Mouse (Mus musculus) embryonic facial prominence, embryonic 13.5 days (tissue): ENCODE measurements at regions not wholly inside any gene's neighbourhood (a gene's known extent, or its start where the extent isn't known, plus 50 kb on each side); places are given as distances from the start of the nearest gene placed in this dataset.

Experiments
- ATAC-seq: fragments of 200-750 bp; cut with Nextera tagmentation; 2 replicates; pipeline ENCODE4 v1.8.0; 2017; ENCODE audit warnings: low read depth; ENCODE audit not compliant: insufficient number of reproducible peaks, insufficient read depth, low FRiP score, low TSS enrichment
- H3K27ac ChIP-seq: fragments of 300-500 bp; sonication (generic); 2 replicates; pipeline ENCODE4 v1.5.1; 2015; ENCODE audit warnings: moderate library complexity, mild to moderate bottlenecking, inconsistent platforms
- H3K27me3 ChIP-seq: fragments of 300-500 bp; sonication (generic); 2 replicates; pipeline ENCODE4 v1.6.1; 2015; ENCODE audit warnings: mild to moderate bottlenecking, inconsistent platforms
- H3K36me3 ChIP-seq: fragments of 300-500 bp; sonication (generic); 2 replicates; pipeline ENCODE4 v1.6.1; 2015; ENCODE audit warnings: mild to moderate bottlenecking, inconsistent platforms
- H3K4me1 ChIP-seq: fragments of 300-500 bp; sonication (generic); 2 replicates; pipeline ENCODE4 v1.6.1; 2015; ENCODE audit warnings: inconsistent platforms
- H3K4me2 ChIP-seq: fragments of 300-500 bp; sonication (generic); 2 replicates; pipeline ENCODE4 v1.6.1; 2015; ENCODE audit warnings: moderate library complexity, mild to moderate bottlenecking, inconsistent platforms
- H3K4me3 ChIP-seq: fragments of 300-500 bp; sonication (generic); 2 replicates; pipeline ENCODE4 v1.5.1; 2015; ENCODE audit warnings: mild to moderate bottlenecking, inconsistent platforms
- H3K9ac ChIP-seq: fragments of 300-500 bp; sonication (generic); 2 replicates; pipeline ENCODE4 v1.6.1; 2015; ENCODE audit warnings: mild to moderate bottlenecking, inconsistent platforms
- H3K9me3 ChIP-seq: fragments of 300-500 bp; sonication (generic); 2 replicates; pipeline ENCODE4 v1.6.1; 2016; ENCODE audit warnings: inconsistent platforms
- WGBS: fragments of 180-500 bp; shearing (Covaris S2); methylation state at CpG from one replicate; pipeline ENCODE4 v1.1.7; 2015; ENCODE audit warnings: mixed read lengths; 5-methylcytosine and 5-hydroxymethylcytosine counted together

DNA sequence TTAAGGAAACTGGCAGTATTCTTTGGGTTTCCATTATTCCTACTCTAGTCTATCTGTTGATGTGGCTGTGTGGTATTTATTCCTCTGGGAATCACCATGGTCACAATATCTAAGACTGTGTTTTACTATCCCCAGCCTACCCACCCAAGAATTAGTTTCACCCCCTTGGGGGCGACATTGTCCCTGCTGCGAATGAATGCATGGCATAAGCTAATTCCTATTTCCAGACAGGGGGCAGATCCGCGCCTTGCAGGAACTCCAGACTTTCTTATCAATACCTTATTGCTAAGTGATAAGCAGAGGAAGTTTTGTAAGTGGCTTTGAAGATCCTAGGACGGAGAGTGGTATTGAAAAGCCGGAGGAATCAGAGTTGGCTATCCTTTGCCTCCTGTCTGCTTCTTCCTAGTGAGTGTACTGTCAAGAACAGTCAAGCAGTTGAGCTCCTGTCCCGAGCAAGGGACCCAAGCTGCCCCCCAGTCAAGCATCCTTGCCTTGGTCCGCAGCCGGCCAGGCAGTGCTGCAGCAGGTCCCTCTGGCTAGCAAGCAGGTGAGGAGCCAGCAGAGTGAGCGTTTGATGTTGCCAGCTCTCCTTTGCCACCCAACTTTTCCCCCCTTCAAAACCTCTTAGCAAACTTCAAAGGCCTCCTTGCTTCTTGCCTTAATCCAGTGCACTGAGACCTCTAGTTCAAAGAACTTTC is 469.3 kb downstream of the Tmem182 start:
- Histone ChIP-seq H3K36me3 (no peaks in the 10 kb centered on the region), H3K9ac (peak overlapping the region; percentile 53; the same call in 1 of the 2 replicates), H3K27ac (no peak overlapping the region), H3K4me2 (peak overlapping the region; percentile 52), H3K4me3 (peak overlapping the region; percentile 20; the same call in 1 of the 2 replicates), H3K9me3 (0 out of 2 replicates have a peak, but pooled peaks cover under 1% of the 10 kb centered on the region), H3K27me3 (peaks cover 3% of the 10 kb centered on the region; the same call in 1 of the 2 replicates), H3K4me1 (peaks cover 37% of the 10 kb centered on the region)
- ATAC-seq: no peak
- 7% methylated on average over 10 of the region's 10 CpGs for WGBS

DNA sequence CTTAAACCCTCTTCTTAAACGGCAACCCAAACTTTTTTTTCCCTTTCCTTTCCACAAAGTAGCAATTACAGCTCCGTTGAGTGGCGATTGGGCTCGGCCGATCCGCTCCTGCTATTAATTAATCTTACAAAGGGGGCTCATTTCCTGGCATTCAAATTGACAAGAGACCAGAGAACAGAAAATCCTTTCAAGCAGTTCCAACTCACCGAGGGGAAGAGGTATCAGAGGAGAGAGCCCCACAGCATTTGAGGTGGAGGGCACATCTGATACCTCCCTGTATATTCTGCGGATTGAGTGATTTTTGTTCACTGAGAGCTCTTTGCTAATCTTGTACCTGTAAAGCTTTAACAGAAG is 469.8 kb downstream of the Tmem182 start:
- Histone ChIP-seq H3K27me3 (peaks cover 3% of the 10 kb centered on the region; the same call in 1 of the 2 replicates), H3K36me3 (no peaks in the 10 kb centered on the region), H3K27ac (no peak overlapping the region), H3K9ac (peak overlapping the region; percentile 53; the same call in 1 of the 2 replicates), H3K4me3 (peak overlapping the region; percentile 20), H3K4me1 (peaks cover 37% of the 10 kb centered on the region), H3K9me3 (0 out of 2 replicates have a peak, but pooled peaks cover 5% of the 10 kb centered on the region), H3K4me2 (peak overlapping the region; percentile 52)
- ATAC-seq: no peak
- WGBS: 2% methylated on average over 8 of the region's 8 CpGs

DNA sequence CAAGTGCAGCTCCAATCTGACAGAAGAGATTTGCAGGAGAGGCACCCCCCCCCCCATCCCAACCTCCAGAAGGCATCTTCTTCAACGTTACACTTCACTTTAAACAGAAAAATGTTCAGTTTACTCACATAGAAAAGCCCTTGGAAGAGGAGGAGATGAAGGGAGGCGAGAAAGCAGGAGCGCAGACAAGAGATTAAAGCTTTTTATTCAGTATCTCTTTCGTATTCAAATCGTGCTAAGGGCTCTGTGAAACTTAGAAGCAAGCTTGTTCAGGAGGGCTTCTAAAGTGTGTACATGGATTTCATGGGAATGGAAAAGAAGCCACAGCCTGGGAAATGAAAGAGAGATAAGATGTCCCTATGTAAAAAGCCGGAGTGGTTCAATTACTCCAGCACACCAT is 470.2 kb downstream of the Tmem182 start:
- WGBS: 10% methylated on average over 6 of the region's 6 CpGs

DNA sequence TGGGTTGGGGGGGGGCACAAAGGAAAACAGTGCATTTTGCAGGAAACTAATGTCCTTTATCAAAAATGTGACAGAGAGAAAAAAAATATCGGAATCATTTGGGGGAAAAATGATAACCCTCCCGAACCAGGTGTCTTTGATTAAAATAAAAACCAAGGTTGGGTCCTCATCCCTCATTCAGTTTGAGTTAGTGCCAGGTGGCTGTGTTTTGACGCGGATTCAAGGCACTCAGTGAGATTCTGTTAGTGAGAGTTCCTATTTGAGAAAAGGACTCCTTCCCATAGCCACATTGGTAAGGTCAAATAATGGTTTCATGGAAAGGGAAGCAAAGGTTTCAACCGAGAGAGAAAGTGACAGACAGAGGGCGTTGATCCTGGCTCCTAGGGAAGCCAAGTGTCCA is 470.9 kb downstream of the Tmem182 start:
- Histone ChIP-seq H3K9me3 (0 out of 2 replicates have a peak, but pooled peaks cover 6% of the 10 kb centered on the region), H3K4me1 (peaks cover 29% of the 10 kb centered on the region), H3K4me2 (no peak overlapping the region), H3K27ac (no peak overlapping the region), H3K27me3 (peaks cover 3% of the 10 kb centered on the region; the same call in 1 of the 2 replicates), H3K4me3 (no peak overlapping the region), H3K36me3 (no peaks in the 10 kb centered on the region), H3K9ac (no peak overlapping the region)
- 21% methylated on average over 6 of the region's 6 CpGs for WGBS
- no peak for ATAC-seq

More for the DNA sequence above, 470.2 kb downstream of the Tmem182 start:
- H3K4me3 ChIP-seq: peak overlapping the region; percentile 20
- H3K4me2 ChIP-seq: peak overlapping the region; percentile 52
- no peak overlapping the region for H3K27ac ChIP-seq
- 0 out of 2 replicates have a peak, but pooled peaks cover 6% of the 10 kb centered on the region for H3K9me3 ChIP-seq
- ATAC-seq: no peak
- H3K27me3 ChIP-seq: peaks cover 3% of the 10 kb centered on the region; the same call in 1 of the 2 replicates
- no peak overlapping the region for H3K9ac ChIP-seq
- peaks cover 36% of the 10 kb centered on the region for H3K4me1 ChIP-seq
- no peaks in the 10 kb centered on the region for H3K36me3 ChIP-seq

DNA sequence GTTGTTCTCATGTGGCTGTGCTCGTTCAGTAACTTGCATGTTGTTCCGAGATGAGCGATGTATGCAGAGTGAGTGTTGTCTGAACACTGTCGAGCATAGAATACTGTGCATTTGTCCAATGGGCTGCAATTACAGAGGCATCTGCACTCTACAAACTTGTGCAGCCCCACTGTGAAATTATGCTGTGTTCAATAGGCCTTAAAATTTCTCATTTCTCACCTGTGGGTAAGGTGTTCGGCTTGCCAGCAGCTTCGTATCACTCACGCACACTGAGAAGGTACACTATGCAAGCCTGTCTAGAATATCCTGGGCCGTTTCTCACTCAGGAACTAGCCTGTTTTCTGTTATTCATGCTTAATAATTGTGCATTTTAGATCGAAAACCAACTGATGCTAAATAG is 479.8 kb downstream of the Tmem182 start:
- Histone ChIP-seq H3K9ac (no peak overlapping the region), H3K27ac (no peak overlapping the region)
- ATAC-seq: no peak

DNA sequence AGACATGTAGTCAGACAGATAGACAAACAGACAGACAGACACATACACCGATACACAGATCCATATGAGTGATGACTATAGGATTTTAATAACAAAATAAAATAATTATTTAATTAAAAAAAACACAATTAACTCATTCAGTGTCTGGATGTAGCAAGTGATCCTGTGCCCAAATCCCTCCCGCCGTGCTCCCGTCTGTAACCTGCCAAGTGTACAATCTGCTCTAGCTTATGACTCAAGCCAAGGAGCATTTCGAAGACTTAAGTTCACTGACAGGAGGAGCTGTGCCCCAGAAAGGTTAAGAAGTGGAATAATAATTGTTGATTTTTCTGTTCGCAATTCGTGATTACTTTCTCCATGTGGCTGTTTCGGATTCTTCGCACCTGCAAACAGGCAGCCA is 480.8 kb downstream of the Tmem182 start:
- no peaks in the 10 kb centered on the region for H3K9me3 ChIP-seq
- H3K36me3 ChIP-seq: no peaks in the 10 kb centered on the region
- H3K9ac ChIP-seq: no peak overlapping the region
- no peak overlapping the region for H3K27ac ChIP-seq
- no peaks in the 10 kb centered on the region for H3K4me1 ChIP-seq
- WGBS: 91% methylated on average over 9 of the region's 9 CpGs
- no peaks in the 10 kb centered on the region for H3K27me3 ChIP-seq
- no peak for ATAC-seq
- H3K4me2 ChIP-seq: no peak overlapping the region
- no peak overlapping the region for H3K4me3 ChIP-seq

More for the DNA sequence above, 479.8 kb downstream of the Tmem182 start:
- 73% methylated on average over 9 of the region's 9 CpGs for WGBS
- Histone ChIP-seq H3K4me1 (no peaks in the 10 kb centered on the region), H3K9me3 (0 out of 2 replicates have a peak, but pooled peaks cover 1% of the 10 kb centered on the region), H3K27me3 (no peaks in the 10 kb centered on the region), H3K4me3 (no peak overlapping the region), H3K36me3 (no peaks in the 10 kb centered on the region), H3K4me2 (no peak overlapping the region)

DNA sequence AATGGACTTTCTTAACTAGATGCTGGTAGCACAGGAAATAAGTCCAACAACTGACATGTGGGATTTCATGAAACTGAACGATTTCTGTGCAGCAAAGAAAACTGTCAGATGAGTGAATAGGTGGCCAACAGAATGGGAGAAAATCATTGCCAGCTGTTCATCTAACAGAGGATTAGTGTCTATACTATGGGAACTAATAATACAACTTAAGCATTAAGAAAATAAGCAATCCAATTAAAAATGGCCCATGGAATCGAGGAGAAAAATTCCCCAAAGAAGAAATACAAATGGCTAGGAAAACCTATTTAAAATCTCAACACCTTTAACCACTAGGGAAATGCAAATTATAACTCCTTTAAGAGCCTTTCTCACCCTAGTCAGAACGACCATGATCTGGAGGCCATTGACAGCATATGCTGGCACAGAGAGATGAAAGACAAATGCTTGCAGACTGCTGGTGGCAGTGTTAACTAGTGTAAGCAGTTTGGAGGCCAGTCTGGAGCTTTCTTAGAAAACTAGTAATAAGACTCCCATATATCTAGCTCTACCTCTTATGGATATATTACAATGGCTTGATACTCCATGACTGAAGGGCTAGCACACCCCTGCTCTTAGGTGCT is 521.6 kb downstream of the Tmem182 start:
- ATAC-seq: no peak
- H3K4me1 ChIP-seq: no peaks in the 10 kb centered on the region
- no peak overlapping the region for H3K4me2 ChIP-seq

DNA sequence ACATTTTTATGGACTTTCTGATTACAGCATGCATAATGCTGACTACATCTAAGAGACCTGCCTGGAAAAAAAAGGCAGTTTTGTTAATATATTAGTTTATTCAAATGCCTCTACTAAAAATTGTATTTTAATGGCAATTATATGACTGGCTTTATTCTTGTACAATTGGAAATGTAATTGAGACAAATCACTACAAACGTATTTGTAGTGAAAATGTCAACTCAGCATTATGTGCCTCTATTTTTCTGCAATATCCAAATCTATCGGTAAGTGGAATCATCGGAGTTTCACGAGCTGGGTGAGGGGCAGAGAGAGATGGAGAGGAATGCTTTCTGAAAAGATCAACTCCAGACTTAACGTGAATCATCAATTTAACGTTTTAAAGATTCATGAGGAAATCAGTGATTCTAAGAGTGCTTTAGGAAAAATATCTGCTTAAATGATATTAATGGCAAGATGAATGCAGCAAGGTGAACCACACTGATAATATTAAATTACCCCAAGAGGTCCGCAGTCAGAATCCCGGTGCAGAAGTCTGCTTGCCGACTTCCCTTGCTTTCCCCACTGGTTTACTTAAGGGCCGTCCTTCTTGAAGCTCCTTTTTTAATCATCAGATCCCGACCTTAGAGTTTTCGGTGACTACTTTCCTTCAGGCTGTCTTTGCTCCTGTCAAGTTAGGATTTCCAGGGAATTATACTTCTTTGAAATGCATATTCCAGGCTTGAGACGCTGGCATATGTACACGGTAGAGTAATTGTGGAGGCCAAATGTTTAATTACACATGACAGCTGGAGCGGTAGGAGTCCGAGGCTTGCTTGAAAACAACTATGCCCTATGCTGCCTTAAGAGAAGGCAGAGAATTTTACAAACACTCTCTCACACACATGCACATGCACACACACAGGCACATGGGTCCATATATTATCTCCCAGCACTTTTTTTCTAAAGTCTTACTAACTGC is 544.7 kb downstream of the Tmem182 start:
- no peak for ATAC-seq
- H3K27me3 ChIP-seq: no peaks in the 10 kb centered on the region
- no peaks in the 10 kb centered on the region for H3K9me3 ChIP-seq
- WGBS: 42% methylated on average over 16 of the region's 16 CpGs
- H3K4me2 ChIP-seq: 0 out of 2 replicates have a peak overlapping the region, but pooled peaks have one; percentile 14
- no peak overlapping the region for H3K4me3 ChIP-seq
- no peaks in the 10 kb centered on the region for H3K36me3 ChIP-seq
- H3K27ac ChIP-seq: no peak overlapping the region
- H3K4me1 ChIP-seq: no peaks in the 10 kb centered on the region
- no peak overlapping the region for H3K9ac ChIP-seq

More for the DNA sequence above, 521.6 kb downstream of the Tmem182 start:
- H3K27ac ChIP-seq: no peak overlapping the region
- H3K4me3 ChIP-seq: no peak overlapping the region
- H3K36me3 ChIP-seq: no peaks in the 10 kb centered on the region
- WGBS: 18% methylated on average over 3 of the region's 3 CpGs
- H3K9ac ChIP-seq: no peak overlapping the region
- no peaks in the 10 kb centered on the region for H3K27me3 ChIP-seq
- no peaks in the 10 kb centered on the region for H3K9me3 ChIP-seq

DNA sequence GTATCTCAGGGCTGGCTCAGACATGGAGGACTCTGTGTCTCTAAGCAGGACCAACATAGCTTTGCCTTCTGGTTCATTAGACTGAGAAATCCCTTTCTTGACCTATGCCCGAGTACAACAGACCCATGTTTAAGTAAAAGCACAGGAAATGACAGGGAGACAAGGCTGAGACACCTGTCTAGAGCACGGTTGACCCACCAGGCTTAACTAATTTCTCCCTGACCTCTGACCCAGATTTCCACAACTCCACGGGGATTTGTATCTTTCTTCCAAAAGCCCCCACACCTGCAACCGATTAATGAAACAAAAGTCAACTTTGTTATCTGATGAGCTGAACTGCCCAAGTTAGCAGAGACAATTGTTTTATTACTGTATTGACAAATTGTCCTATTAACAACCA is 553.7 kb downstream of the Tmem182 start:
- H3K4me2 ChIP-seq: no peak overlapping the region
- ATAC-seq: no peak
- H3K36me3 ChIP-seq: no peaks in the 10 kb centered on the region
- peaks cover 5% of the 10 kb centered on the region; the same call in 1 of the 2 replicates for H3K4me1 ChIP-seq
- no peaks in the 10 kb centered on the region for H3K27me3 ChIP-seq
- no peak overlapping the region for H3K27ac ChIP-seq
- no peak overlapping the region for H3K4me3 ChIP-seq
- H3K9ac ChIP-seq: no peak overlapping the region
- WGBS: 8% methylated on average over 4 of the region's 4 CpGs
- H3K9me3 ChIP-seq: no peaks in the 10 kb centered on the region

DNA sequence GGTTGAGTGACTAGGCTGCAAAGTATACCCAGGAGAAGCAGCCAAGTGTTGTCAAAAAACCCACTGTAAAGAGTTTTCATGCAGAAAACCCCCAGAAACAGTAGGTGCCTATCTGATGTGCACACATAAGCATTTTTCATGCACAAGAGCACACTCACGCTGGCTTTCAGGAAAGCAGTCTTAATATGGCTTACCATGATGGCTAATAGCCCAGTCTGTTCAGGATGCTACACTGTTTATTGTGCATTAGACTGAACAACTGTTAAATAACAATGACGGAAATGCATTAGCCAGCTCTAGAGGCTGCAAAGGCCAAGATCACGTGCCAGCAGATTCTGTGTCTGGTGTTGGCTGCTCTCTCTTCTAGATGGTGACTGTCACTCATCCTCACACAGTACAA is 556.1 kb downstream of the Tmem182 start:
- Histone ChIP-seq H3K27me3 (no peaks in the 10 kb centered on the region), H3K4me1 (peaks cover 5% of the 10 kb centered on the region; the same call in 1 of the 2 replicates), H3K9me3 (no peaks in the 10 kb centered on the region), H3K36me3 (no peaks in the 10 kb centered on the region), H3K9ac (no peak overlapping the region), H3K27ac (no peak overlapping the region), H3K4me3 (no peak overlapping the region), H3K4me2 (no peak overlapping the region)
- 81% methylated on average over 3 of the region's 3 CpGs for WGBS
- ATAC-seq: no peak

DNA sequence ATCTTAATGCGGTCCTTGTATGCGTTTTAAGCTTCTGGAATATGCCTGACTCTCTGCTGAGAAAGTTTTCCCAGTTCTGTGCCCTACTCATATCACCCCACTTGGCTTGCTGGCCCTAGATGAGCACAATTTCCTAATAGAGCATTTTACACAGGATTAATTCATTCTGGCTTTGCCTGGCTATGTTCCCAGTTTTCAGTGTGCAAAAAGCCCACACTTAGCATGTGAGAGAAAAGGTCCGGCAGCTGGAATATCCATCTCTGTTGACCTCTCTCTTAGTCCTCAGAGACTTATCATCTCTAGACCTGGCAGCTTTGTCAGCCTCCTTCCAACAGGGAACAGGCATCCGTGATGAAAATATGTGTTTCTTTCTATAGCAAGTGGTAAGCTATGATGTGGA is 574.6 kb downstream of the Tmem182 start:
- H3K4me1 ChIP-seq: no peaks in the 10 kb centered on the region
- no peak overlapping the region for H3K4me2 ChIP-seq
- no peaks in the 10 kb centered on the region for H3K36me3 ChIP-seq
- H3K27me3 ChIP-seq: no peaks in the 10 kb centered on the region
- 81% methylated on average over 4 of the region's 4 CpGs for WGBS
- no peak overlapping the region for H3K27ac ChIP-seq
- no peak for ATAC-seq
- no peak overlapping the region for H3K4me3 ChIP-seq
- no peak overlapping the region for H3K9ac ChIP-seq
- H3K9me3 ChIP-seq: no peaks in the 10 kb centered on the region
